Mouse (Mus musculus): ENCODE data around the gene Atp6v0a4.

GRCm38 (mm10) chr6:38021406-38021805 lies 103.0 kb downstream of the Atp6v0a4 start:
- TF ChIP-seq CTCF (IDR thresholded peaks at IDR 0.05; ENCODE audit: insufficient read depth, low read depth, low read length) (no peak), POLR2A (IDR thresholded peaks at IDR 0.05; ENCODE audit: insufficient read depth, low read depth, low read length) (no peak)
